Mouse (Mus musculus): Measurements from ENCODE around the gene 4930455H04Rik. TPM values are rescaled to one million over a fixed set of nuclear protein-coding genes. Genes with fewer than 3 reads are reported as not detected.

Gene 4930455H04Rik
- polyA plus RNA-seq (2015; fragmentation: Nextera tagmentation; extraction: Ambion mirVana), result not detected in 2 replicates

DNA sequence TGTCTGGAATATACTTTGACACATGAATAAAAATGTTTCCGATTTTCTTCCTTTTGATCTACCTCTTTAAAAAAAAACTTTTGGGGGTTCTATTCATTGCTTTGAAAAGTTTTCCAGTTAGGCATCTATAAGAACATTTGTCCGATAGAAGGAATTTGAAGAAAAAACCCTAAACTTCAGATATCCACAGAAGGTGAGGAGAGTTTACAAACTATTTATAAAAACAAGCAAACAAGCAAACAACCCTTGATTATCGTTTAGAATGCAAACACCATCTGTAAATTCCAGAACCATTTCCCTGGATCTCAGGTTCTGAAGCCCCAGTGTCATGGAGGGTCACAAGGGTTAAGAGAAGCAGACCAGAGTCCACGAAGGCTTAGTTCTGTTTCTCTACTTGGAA is at the start of gene 4930455H04Rik:
TSS of gene 4930455H04Rik (plus strand) at position 301 of the 400 bp plus-strand sequence.
- H3K4me2 ChIP-seq, result peak within 1 kb of the TSS; percentile 71
- WGBS, result 64% methylated on average over 4 of the region's 4 CpGs
- no peak for ATAC-seq (ENCODE audit: low FRiP score, low read depth)
- peaks cover 13% of the 10 kb centered on the region for H3K4me1 ChIP-seq (replicated peaks)
- peak within 1 kb of the TSS; percentile 51 for H3K4me3 ChIP-seq
- no peaks in the 10 kb centered on the region for H3K36me3 ChIP-seq
- H3K27ac ChIP-seq (replicated peaks), result peak within 1 kb of the TSS; percentile 78
- H3K27me3 ChIP-seq, result no peaks in the 10 kb centered on the region
- H3K9me3 ChIP-seq, result no peaks in the 10 kb centered on the region
- H3K9ac ChIP-seq, result peak within 1 kb of the TSS; percentile 50

GRCm38 (mm10) chr3:116921535-116921934 is 46.5 kb upstream of the 4930455H04Rik start:
- no peaks in the 10 kb centered on the region for H3K4me1 ChIP-seq (replicated peaks)
- 89% methylated on average over 3 of the region's 3 CpGs for WGBS

GRCm38 (mm10) chr3:116923042-116923441 is 45.0 kb upstream of the 4930455H04Rik start:
- no peak for ATAC-seq (ENCODE audit: low FRiP score, low read depth)
- Histone ChIP-seq H3K36me3 (no peaks in the 10 kb centered on the region), H3K9ac (no peak overlapping the region), H3K4me3 (no peak overlapping the region), H3K4me1 (replicated peaks) (no peaks in the 10 kb centered on the region), H3K4me2 (no peak overlapping the region), H3K27me3 (no peaks in the 10 kb centered on the region), H3K9me3 (no peaks in the 10 kb centered on the region), H3K27ac (replicated peaks) (no peak overlapping the region)
- WGBS, result 80% methylated on average over 12 of the region's 12 CpGs

More at GRCm38 (mm10) chr3:116921535-116921934, 46.5 kb upstream of the 4930455H04Rik start:
- H3K27me3 ChIP-seq, result no peaks in the 10 kb centered on the region
- no peaks in the 10 kb centered on the region for H3K9me3 ChIP-seq
- H3K4me3 ChIP-seq, result no peak overlapping the region
- no peak overlapping the region for H3K27ac ChIP-seq (replicated peaks)
- no peak overlapping the region for H3K9ac ChIP-seq
- ATAC-seq (ENCODE audit: low FRiP score, low read depth), result no peak
- no peaks in the 10 kb centered on the region for H3K36me3 ChIP-seq
- no peak overlapping the region for H3K4me2 ChIP-seq

- Histone ChIP-seq H3K27ac (replicated peaks) (no peak overlapping the region), H3K36me3 (no peaks in the 10 kb centered on the region), H3K9me3 (no peaks in the 10 kb centered on the region), H3K9ac (no peak overlapping the region), H3K4me2 (no peak overlapping the region), H3K4me3 (no peak overlapping the region), H3K27me3 (no peaks in the 10 kb centered on the region), H3K4me1 (replicated peaks) (no peaks in the 10 kb centered on the region)
- WGBS, result 70% methylated on average over 4 of the region's 4 CpGs
- ATAC-seq (ENCODE audit: low FRiP score, low read depth), result peak; percentile 61
These were observed 39.1 kb upstream of the 4930455H04Rik start for GRCm38 (mm10) chr3:116928994-116929393.

DNA sequence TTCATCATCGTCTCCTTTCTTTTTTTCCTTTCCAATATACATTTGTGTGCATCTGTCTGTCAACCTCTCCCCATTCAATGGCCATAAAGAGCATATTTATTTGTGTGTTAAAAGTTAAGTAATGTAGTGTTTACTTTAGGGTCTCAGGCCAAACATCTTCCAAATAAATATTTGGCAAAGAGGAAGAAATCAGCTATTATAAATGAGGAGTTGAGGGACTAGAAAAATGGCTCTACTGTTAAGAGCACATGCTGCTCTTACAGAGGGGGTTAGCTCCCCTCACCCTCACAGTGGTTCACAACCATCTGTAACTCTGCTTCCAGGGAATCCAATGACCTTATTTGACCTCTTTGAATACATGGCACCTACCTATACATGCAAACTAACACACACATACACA is 34.9 kb upstream of the 4930455H04Rik start:
- Histone ChIP-seq H3K4me1 (replicated peaks) (no peaks in the 10 kb centered on the region), H3K9ac (no peak overlapping the region), H3K4me3 (no peak overlapping the region), H3K27me3 (no peaks in the 10 kb centered on the region), H3K9me3 (no peaks in the 10 kb centered on the region), H3K36me3 (no peaks in the 10 kb centered on the region), H3K4me2 (no peak overlapping the region), H3K27ac (replicated peaks) (no peak overlapping the region)
- WGBS, result 89% methylated on average over 1 of the region's 1 CpGs
- no peak for ATAC-seq (ENCODE audit: low FRiP score, low read depth)

DNA sequence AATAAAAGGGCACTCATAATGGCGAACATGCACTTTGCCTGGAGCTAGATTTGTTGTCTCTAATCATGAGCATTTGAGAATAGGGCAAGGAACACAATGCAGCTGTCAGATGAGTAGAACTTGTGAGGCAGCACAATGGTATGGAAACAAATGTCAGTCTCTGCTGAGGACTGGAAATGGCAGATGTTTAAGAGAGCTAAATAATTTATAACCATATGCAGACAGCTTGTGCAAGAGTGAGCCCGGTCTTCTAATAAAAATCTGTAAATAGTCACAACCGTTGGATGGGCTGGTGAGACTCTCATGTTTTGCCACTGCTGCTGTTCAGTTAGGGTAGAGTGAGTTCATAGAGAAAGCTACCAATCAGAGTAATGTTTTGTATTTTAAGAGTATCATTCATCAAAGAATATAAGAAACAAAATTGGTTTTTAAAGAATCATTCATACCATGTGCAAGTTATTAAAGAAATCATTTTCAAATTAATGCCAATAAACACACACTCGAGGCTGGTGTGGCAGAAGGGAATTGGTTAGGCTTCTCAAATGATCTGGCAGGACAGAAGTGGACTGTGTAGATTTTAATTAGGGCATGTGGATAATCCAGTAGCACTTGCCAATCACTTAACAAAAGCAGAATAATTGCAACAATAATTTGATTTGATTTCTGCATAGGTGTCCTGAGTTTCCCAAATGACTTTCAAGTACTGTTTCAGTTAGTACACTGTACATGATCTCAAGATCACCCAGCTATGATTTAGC is 31.0 kb upstream of the 4930455H04Rik start:
- H3K27me3 ChIP-seq, result no peaks in the 10 kb centered on the region
- H3K36me3 ChIP-seq, result no peaks in the 10 kb centered on the region
- no peak overlapping the region for H3K4me2 ChIP-seq
- WGBS, result 48% methylated on average over 4 of the region's 4 CpGs
- H3K4me3 ChIP-seq, result no peak overlapping the region
- ATAC-seq (ENCODE audit: low FRiP score, low read depth), result no peak
- no peak overlapping the region for H3K27ac ChIP-seq (replicated peaks)
- H3K9me3 ChIP-seq, result no peaks in the 10 kb centered on the region
- no peaks in the 10 kb centered on the region for H3K4me1 ChIP-seq (replicated peaks)
- no peak overlapping the region for H3K9ac ChIP-seq

DNA sequence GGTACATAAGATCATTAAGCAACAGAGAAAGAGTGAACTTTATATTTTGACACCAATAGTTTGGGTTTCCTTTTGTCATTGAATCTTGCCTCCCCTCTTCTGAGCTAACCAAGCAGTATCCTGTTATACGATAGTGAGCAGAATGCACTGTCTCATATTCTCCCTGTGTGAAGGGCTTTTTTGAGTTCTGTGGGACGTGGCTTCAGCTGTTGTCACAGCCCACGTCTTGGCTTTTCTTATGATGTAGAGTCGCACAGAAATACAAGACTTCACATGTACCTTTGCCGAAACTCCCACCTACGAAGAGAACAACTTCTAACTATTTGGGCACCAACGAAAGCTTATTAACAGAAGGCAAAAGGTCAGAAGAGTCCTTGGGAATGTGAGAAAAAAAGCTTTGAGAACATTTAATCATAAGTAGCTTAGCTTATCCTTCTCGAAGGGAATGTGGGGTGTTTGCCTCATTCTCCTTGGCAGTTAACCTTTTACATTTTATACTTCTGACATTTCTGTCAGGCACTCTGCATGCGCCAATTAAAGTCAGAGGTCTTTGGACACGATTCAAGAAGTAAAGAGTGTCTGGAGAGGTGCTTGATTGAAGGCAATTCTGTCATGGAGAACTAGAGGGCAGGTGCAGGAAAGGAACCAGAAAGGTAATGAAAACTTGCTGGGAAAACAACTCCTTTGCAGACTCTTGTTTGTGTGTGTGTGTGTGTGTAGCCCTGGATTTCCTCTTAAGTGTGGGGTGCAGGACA is 27.1 kb upstream of the 4930455H04Rik start:
- no peak overlapping the region for H3K27ac ChIP-seq (replicated peaks)
- no peak overlapping the region for H3K4me3 ChIP-seq
- H3K27me3 ChIP-seq, result no peaks in the 10 kb centered on the region
- H3K9ac ChIP-seq, result no peak overlapping the region
- H3K9me3 ChIP-seq, result no peaks in the 10 kb centered on the region
- no peaks in the 10 kb centered on the region for H3K4me1 ChIP-seq (replicated peaks)
- no peak overlapping the region for H3K4me2 ChIP-seq
- no peaks in the 10 kb centered on the region for H3K36me3 ChIP-seq
- ATAC-seq (ENCODE audit: low FRiP score, low read depth), result no peak
- WGBS, result 79% methylated on average over 10 of the region's 10 CpGs

DNA sequence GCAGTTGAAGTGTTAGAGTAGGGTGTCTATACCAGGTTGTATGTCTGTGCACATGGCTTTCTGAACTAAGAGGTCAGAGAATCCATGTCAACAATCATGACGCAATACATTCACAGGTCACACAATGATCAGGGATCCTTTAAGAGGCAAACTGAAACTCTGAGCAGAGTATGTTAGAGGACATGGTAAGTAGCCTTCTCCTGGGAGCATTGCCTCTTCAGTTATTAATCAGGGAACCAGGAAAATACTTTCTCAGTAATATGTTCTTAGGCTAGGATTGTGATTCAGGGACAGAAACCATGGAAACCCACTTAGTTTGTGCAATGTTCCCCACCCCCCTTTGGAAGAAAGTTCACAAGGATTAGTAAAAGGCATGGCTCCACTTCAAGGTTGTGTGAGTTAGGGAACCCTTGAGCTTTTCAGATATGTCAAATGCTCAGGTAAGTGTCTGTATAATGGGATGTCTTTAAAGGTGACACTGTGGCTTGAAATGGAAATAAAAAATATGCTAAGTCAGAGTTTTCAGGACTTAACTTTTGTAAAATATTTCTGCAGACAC is 26.4 kb upstream of the 4930455H04Rik start:
- WGBS, result 89% methylated on average over 1 of the region's 1 CpGs

DNA sequence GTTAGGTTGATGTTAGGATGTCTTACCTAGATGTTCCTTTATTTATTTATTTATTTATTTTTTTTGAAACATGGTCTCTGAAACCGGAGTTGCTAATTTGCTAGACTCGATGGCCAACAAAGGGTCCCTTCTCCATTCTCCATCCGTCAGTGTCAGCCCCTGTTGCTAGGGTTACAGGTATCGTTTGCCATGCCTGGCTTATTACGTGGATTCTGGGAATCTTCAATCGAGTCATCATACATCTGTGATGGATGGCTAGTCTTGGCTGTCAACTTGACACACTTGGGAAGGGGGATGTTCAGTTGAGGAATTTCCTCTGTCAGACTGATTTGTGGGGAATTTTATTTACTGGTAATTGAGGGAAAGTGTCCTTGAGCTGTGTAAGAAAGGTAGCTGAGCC is 25.3 kb upstream of the 4930455H04Rik start:
- Histone ChIP-seq H3K4me3 (no peak overlapping the region), H3K27ac (replicated peaks) (no peak overlapping the region), H3K4me1 (replicated peaks) (no peaks in the 10 kb centered on the region), H3K4me2 (no peak overlapping the region), H3K36me3 (no peaks in the 10 kb centered on the region), H3K27me3 (no peaks in the 10 kb centered on the region), H3K9ac (no peak overlapping the region), H3K9me3 (no peaks in the 10 kb centered on the region)
- WGBS, result 47% methylated on average over 6 of the region's 6 CpGs
- ATAC-seq (ENCODE audit: low FRiP score, low read depth), result no peak

More for the DNA sequence above, 26.4 kb upstream of the 4930455H04Rik start:
- Histone ChIP-seq H3K4me2 (no peak overlapping the region), H3K9me3 (no peaks in the 10 kb centered on the region), H3K9ac (no peak overlapping the region), H3K27me3 (no peaks in the 10 kb centered on the region), H3K27ac (replicated peaks) (no peak overlapping the region), H3K36me3 (no peaks in the 10 kb centered on the region), H3K4me1 (replicated peaks) (no peaks in the 10 kb centered on the region), H3K4me3 (no peak overlapping the region)
- no peak for ATAC-seq (ENCODE audit: low FRiP score, low read depth)

- no peak for ATAC-seq (ENCODE audit: low FRiP score, low read depth)
These were observed 24.6 kb upstream of the 4930455H04Rik start for GRCm38 (mm10) chr3:116943422-116943821.

GRCm38 (mm10) chr3:116946476-116946875 is 21.6 kb upstream of the 4930455H04Rik start:
- Histone ChIP-seq H3K27ac (replicated peaks) (no peak overlapping the region), H3K4me3 (no peak overlapping the region), H3K9ac (no peak overlapping the region), H3K4me1 (replicated peaks) (no peaks in the 10 kb centered on the region), H3K36me3 (no peaks in the 10 kb centered on the region), H3K9me3 (no peaks in the 10 kb centered on the region), H3K27me3 (no peaks in the 10 kb centered on the region), H3K4me2 (no peak overlapping the region)
- ATAC-seq (ENCODE audit: low FRiP score, low read depth), result no peak
- 92% methylated on average over 4 of the region's 4 CpGs for WGBS

More at GRCm38 (mm10) chr3:116943422-116943821, 24.6 kb upstream of the 4930455H04Rik start:
- Histone ChIP-seq H3K9me3 (no peaks in the 10 kb centered on the region), H3K9ac (no peak overlapping the region), H3K27me3 (no peaks in the 10 kb centered on the region), H3K4me1 (replicated peaks) (no peaks in the 10 kb centered on the region), H3K36me3 (no peaks in the 10 kb centered on the region), H3K4me2 (no peak overlapping the region), H3K27ac (replicated peaks) (no peak overlapping the region), H3K4me3 (no peak overlapping the region)
- 75% methylated on average over 4 of the region's 4 CpGs for WGBS

GRCm38 (mm10) chr3:116950665-116951115 is 17.4 kb upstream of the 4930455H04Rik start:
- H3K36me3 ChIP-seq, result no peaks in the 10 kb centered on the region
- H3K27me3 ChIP-seq, result no peaks in the 10 kb centered on the region
- no peaks in the 10 kb centered on the region for H3K4me1 ChIP-seq (replicated peaks)
- ATAC-seq (ENCODE audit: low FRiP score, low read depth), result no peak
- WGBS, result 90% methylated on average over 6 of the region's 6 CpGs
- H3K9me3 ChIP-seq, result no peaks in the 10 kb centered on the region
- H3K27ac ChIP-seq (replicated peaks), result no peak overlapping the region
- no peak overlapping the region for H3K9ac ChIP-seq
- no peak overlapping the region for H3K4me3 ChIP-seq
- no peak overlapping the region for H3K4me2 ChIP-seq

Data from hindbrain, embryonic 15.5 days (tissue).